Mouse (Mus musculus) embryonic facial prominence, embryonic 14.5 days (tissue): ENCODE data around the gene Ufm1. TPM values are rescaled to one million over a fixed set of nuclear protein-coding genes. Genes with fewer than 3 reads are reported as not detected.
A peak's percentile ranks its signal among the peaks of the same experiment; 100 is the strongest.

Experiments used
- ATAC-seq: fragments of 200-750 bp; cut with Nextera tagmentation; 2 replicates; pipeline ENCODE4 v1.8.0; 2017; ENCODE audit warnings: low read depth, moderate number of reproducible peaks, moderate TSS enrichment
- DNase-seq: peaks from one replicate; pipeline ENCODE4 v3.0.0-alpha.2; 2015; ENCODE audit warnings: low spot score
- H3K27ac ChIP-seq: fragments of 300-500 bp; sonication (generic); replicated peaks from 2 replicates; pipeline ENCODE4 v1.5.1; 2014; ENCODE audit warnings: low read depth, mild to moderate bottlenecking, low read length, moderate library complexity
- H3K27me3 ChIP-seq: fragments of 300-500 bp; sonication (generic); replicated peaks from 2 replicates; pipeline ENCODE4 v1.6.1; 2014; ENCODE audit warnings: low read length; ENCODE audit not compliant: control insufficient read depth, insufficient read depth
- H3K36me3 ChIP-seq: fragments of 300-500 bp; sonication (generic); 2 replicates; pipeline ENCODE4 v1.6.1; 2014; ENCODE audit warnings: low read length, mixed read lengths; ENCODE audit not compliant: control insufficient read depth, insufficient read depth
- H3K4me1 ChIP-seq: fragments of 300-500 bp; sonication (generic); 2 replicates; pipeline ENCODE4 v1.6.1; 2014; ENCODE audit warnings: antibody characterized with exemption, low read length; ENCODE audit not compliant: control insufficient read depth, insufficient read depth
- H3K4me2 ChIP-seq: fragments of 300-500 bp; sonication (generic); 2 replicates; pipeline ENCODE4 v1.6.1; 2014; ENCODE audit warnings: low read depth, mild to moderate bottlenecking, low read length, moderate library complexity, mixed read lengths
- H3K4me3 ChIP-seq: fragments of 300-500 bp; sonication (generic); 2 replicates; pipeline ENCODE4 v1.5.1; 2014; ENCODE audit warnings: low read depth, mild to moderate bottlenecking, low read length
- H3K9ac ChIP-seq: fragments of 300-500 bp; sonication (generic); 2 replicates; pipeline ENCODE4 v1.6.1; 2014; ENCODE audit warnings: low read depth, mild to moderate bottlenecking, low read length, moderate library complexity, mixed read lengths
- H3K9me3 ChIP-seq: fragments of 300-500 bp; sonication (generic); 2 replicates; pipeline ENCODE4 v1.6.1; 2016; ENCODE audit warnings: low read length; ENCODE audit not compliant: control insufficient read depth
- WGBS: fragments of 180-500 bp; shearing (Covaris S2); extraction: QIAGEN DNeasy Blood & Tissue Kit; methylation state at CpG from one replicate; pipeline ENCODE4 v1.1.7; 2014; 5-methylcytosine and 5-hydroxymethylcytosine counted together
- polyA plus RNA-seq: library from polyadenylated mRNA; unstranded; fragments of >200 nt; fragmentation: Nextera tagmentation; extraction: Ambion mirVana; gene quantifications from 2 replicates; pipeline ENCODE4 v1.2.1, GENCODE M21; 2014

Ufm1 gene
- polyA plus RNA-seq: 108 and 116 TPM in 2 replicates

DNA sequence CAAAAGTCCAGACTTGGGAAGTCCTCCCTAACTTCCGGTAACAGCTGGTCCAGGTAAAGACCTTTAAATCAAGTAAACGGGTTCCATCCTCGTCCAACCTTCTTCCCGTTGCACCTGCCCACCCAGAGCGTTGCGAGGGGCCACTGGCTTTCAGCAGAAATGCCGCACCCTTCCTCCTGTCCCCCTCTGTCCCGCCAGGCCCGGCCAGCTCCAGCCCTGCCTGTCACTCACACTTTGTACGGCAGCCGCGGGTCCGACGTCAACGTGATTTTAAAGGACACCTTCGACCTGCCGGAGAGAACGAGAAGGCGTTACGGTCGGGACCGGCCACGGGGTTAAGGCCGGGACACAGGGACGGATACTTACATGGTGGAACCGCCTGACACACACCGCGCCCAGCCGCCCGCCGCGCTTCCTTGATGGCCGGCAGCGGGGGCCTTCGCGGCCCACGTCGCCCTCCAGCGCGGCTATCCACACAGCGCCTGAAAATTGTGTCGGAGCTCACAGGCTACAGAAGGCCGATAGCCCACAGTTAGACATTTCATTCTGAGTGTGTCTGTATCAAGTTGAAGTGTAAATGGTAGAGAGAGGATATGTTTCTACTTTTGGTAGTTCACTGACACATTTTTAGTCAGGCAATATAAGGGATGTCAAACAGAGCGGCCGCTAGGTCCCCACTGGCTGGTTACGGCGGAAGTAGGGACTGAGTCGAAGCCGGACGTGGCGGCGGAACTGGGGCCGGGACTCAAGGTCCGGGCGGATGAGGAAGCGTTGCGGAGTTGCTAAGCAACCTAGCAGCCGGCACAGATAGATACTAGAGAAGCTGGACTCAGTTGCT, at the start of gene Ufm1:
Gene Ufm1 (minus strand): TSS at position 448 of the 838 bp plus-strand sequence.
- peaks cover 35% of the 10 kb centered on the region for H3K36me3 ChIP-seq
- peak within 1 kb of the TSS; percentile 87 for H3K9ac ChIP-seq
- ATAC-seq: peak; percentile 99
- peak within 1 kb of the TSS; percentile 76 for H3K4me2 ChIP-seq
- H3K9me3 ChIP-seq: no peaks in the 10 kb centered on the region
- under 1% methylated on average over 57 of the region's 58 CpGs for WGBS
- H3K27ac ChIP-seq: no peak within 1 kb of the TSS; the same call in 1 of the 2 replicates
- no peaks in the 10 kb centered on the region for H3K27me3 ChIP-seq
- peak; percentile 99 for DNase-seq
- peaks cover 4% of the 10 kb centered on the region; the same call in 1 of the 2 replicates for H3K4me1 ChIP-seq
- peak within 1 kb of the TSS; percentile 82 for H3K4me3 ChIP-seq

DNA sequence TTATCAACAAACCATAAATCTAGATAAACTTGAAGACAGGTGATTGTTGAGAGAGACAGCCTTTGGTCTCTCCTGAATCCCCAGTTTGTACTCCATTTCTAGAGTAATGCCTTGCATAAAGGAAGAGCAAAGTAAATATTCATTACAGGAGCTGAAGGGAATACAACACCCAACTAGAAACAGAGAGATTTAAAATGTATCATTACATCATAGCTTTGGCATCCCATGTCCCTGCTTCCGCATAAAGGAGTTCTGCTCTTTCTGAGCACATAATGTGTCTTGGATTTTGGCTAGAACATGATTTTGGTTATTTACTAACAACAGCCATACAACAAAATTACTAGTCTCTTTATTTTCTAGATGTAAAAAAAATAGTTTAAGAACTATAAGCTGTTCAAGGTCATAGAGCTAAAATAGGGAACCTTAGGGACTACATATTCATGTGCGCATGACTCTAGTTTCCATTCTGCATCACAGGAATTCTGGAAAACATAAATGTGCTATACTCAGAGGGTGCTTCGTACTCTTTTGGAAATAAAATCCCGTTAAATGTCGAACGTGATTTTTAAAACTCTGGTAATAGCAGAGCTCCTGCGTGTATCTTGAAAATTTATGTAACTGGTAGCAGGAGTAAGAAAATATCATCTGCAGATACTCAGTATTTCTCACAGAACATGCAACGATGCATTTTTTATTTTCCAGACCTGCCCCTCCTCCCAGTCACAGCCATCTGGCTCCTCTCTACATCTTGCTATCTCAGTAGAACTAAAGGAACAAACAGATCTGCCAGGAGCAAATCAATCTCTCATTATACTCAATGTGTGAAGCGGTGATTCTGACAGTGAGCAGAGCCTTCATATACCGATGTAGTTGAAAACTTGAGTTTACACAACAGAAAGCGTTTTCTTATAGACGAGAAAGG, 27.2 kb upstream of the Ufm1 start:
- Histone ChIP-seq H3K4me1 (no peaks in the 10 kb centered on the region), H3K9ac (no peak overlapping the region), H3K4me2 (no peak overlapping the region), H3K27ac (no peak overlapping the region), H3K27me3 (no peaks in the 10 kb centered on the region), H3K4me3 (no peak overlapping the region), H3K36me3 (no peaks in the 10 kb centered on the region), H3K9me3 (peaks cover 12% of the 10 kb centered on the region; the same call in 1 of the 2 replicates)
- no peak for ATAC-seq
- peak; percentile 18 for DNase-seq
- WGBS: 79% methylated on average over 12 of the region's 12 CpGs

DNA sequence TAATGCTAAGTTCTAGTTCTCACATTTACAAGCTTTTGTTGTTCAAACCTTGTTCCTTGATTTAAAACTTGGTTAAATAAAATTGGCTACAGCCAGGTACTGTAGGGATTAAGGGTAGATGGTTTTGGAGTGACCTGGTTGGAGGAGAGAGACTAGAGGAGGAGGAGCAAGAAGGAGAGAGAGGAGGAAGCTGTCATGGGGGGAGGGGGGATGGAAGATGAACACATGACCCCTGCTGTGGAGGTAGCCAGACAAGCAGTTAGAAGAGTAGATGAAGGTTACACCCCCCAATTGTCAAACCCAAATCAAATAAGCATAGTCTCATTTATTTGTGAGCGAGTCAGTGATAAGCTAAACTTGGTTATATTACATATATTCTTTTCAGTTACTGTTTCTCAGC, 8.0 kb upstream of the Ufm1 start:
- H3K4me1 ChIP-seq: peaks cover 3% of the 10 kb centered on the region; the same call in 1 of the 2 replicates
- H3K4me2 ChIP-seq: no peak overlapping the region
- no peaks in the 10 kb centered on the region for H3K27me3 ChIP-seq
- DNase-seq (no peak), ATAC-seq (no peak)
- no peak overlapping the region for H3K4me3 ChIP-seq
- H3K9me3 ChIP-seq: no peaks in the 10 kb centered on the region
- no peak overlapping the region for H3K9ac ChIP-seq
- no peaks in the 10 kb centered on the region for H3K36me3 ChIP-seq
- no peak overlapping the region for H3K27ac ChIP-seq
- WGBS: 77% methylated on average over 1 of the region's 1 CpGs

DNA sequence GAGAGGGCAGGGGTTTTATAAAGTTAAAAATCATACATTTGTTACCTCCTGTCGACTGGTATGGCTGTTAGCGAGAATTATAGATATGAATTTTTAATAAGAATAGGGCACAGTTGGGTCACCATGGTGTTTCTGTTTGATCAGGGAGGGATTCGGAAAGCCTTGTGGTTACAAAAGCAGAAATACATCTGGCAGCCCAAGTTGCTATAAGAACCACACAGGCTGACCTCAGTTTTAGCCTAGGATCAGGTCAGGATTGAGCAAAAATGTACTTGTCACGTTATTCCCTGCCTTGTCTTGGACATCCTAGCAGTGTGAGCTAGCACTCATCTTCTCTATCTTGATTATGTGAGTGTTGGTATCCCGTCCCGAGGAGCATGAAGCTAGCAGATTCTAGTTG, 6.9 kb upstream of the Ufm1 start:
- Histone ChIP-seq H3K9ac (no peak overlapping the region), H3K4me1 (peaks cover 3% of the 10 kb centered on the region; the same call in 1 of the 2 replicates), H3K27ac (no peak overlapping the region), H3K36me3 (no peaks in the 10 kb centered on the region), H3K4me2 (no peak overlapping the region), H3K9me3 (no peaks in the 10 kb centered on the region), H3K27me3 (no peaks in the 10 kb centered on the region), H3K4me3 (no peak overlapping the region)
- ATAC-seq (no peak), DNase-seq (no peak)
- 75% methylated on average over 6 of the region's 6 CpGs for whole genome bisulfite sequencing

DNA sequence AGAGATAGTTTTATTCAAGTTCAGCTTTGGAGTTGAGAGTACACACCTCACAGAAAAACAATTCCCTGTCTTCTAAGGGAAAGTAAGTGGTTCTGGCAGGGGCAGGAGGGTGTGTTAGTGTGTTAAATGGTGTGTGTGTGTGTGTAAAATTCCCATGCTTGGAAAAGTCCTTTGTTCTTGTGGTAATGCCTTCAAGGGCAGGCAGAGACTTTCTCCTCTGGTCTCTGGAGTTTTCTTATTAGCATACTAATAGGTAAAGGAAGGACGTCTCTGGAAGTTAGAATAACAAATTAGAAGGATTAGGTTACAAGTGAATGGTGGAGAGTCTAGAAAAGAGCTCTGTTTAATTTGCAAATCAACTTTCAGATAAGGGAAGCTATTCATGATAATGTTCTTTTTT, 5.6 kb upstream of the Ufm1 start:
- Histone ChIP-seq H3K4me3 (no peak overlapping the region), H3K9ac (no peak overlapping the region), H3K27ac (no peak overlapping the region), H3K4me2 (no peak overlapping the region), H3K27me3 (no peaks in the 10 kb centered on the region), H3K4me1 (peaks cover 3% of the 10 kb centered on the region; the same call in 1 of the 2 replicates), H3K9me3 (no peaks in the 10 kb centered on the region), H3K36me3 (no peaks in the 10 kb centered on the region)
- no peak for DNase-seq
- 5% methylated on average over 1 of the region's 1 CpGs for WGBS
- ATAC-seq: no peak

DNA sequence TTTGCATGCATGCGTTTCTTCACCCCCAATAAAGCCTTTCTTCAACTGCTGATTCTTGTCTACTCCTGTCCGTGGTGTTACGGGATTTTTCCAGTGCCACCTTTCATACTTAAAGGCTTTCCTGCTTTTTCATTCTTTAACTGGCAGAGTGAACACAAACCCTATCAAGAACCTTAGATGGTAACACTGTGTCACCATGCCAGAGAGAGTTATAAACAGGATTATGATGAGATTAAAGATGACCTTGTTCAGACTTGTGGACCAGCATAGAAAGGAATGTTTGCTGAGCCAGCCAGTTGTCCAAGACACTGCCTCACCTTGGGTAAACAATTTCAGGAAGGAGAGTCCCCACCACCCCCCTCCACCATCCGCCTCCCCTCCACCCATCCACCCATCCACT, 4.6 kb upstream of the Ufm1 start:
- no peak; the same call in 1 of the 2 replicates for ATAC-seq
- Histone ChIP-seq H3K9ac (no peak overlapping the region), H3K4me2 (no peak overlapping the region), H3K27ac (no peak overlapping the region), H3K27me3 (no peaks in the 10 kb centered on the region), H3K36me3 (no peaks in the 10 kb centered on the region), H3K4me3 (no peak overlapping the region), H3K4me1 (peaks cover 3% of the 10 kb centered on the region; the same call in 1 of the 2 replicates), H3K9me3 (no peaks in the 10 kb centered on the region)
- peak; percentile 11 for DNase-seq
- WGBS: 75% methylated on average over 4 of the region's 4 CpGs

DNA sequence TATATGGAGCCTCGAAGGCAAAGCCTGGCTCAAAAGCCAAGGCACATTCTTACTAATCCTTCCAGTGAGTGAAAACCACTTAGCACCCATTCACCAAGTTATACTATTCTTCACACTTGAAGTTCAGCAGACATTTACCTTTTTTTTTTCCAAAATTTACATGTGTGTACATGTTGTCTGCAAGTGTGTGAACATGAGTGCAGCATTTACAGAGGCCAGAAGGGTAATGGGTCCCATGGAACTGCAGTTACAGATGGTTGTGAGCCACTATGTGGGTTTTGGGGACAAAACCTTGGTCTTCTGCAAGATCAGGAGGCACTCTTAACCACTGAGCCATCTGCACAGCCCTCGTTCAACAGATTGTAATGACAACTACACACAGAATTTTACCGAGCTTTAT, 8.8 kb downstream of the Ufm1 start:
- ATAC-seq: no peak
- Histone ChIP-seq H3K27ac (no peak overlapping the region), H3K27me3 (no peaks in the 10 kb centered on the region), H3K36me3 (peaks cover 37% of the 10 kb centered on the region), H3K9ac (no peak overlapping the region), H3K9me3 (no peaks in the 10 kb centered on the region), H3K4me2 (no peak overlapping the region), H3K4me3 (no peak overlapping the region), H3K4me1 (no peaks in the 10 kb centered on the region)
- 87% methylated on average over 3 of the region's 3 CpGs for WGBS
- DNase-seq: no peak

DNA sequence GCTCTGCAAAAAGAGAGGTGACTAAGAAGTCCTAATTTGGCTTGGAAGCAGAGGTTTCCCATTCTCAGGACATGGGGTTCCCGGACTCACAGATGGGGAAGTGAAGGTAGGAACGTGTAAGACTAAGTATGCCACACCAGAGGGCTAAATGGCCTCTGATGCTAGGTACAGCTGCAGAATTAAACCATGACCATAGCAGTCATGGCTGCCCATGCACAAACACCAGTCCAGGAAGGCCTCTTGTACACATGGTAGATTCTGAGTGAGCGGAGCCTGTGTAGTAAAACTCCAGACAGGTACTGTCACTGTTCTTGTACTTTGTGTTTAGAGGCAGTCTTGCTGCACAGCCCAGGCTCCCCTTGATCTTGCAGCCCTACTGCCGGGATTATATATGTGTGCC, 9.4 kb downstream of the Ufm1 start:
- no peak overlapping the region for H3K27ac ChIP-seq
- no peaks in the 10 kb centered on the region for H3K27me3 ChIP-seq
- H3K4me3 ChIP-seq: no peak overlapping the region
- no peaks in the 10 kb centered on the region for H3K4me1 ChIP-seq
- DNase-seq (no peak), ATAC-seq (no peak)
- 86% methylated on average over 4 of the region's 4 CpGs for WGBS
- H3K9me3 ChIP-seq: no peaks in the 10 kb centered on the region
- H3K4me2 ChIP-seq: no peak overlapping the region
- H3K36me3 ChIP-seq: peaks cover 32% of the 10 kb centered on the region
- H3K9ac ChIP-seq: no peak overlapping the region
